Mouse (Mus musculus) adrenal gland, adult 8-10 months (tissue): ENCODE data around the gene Kctd11. TPM values are rescaled to one million over a fixed set of nuclear protein-coding genes. Genes with fewer than 3 reads are reported as not detected.
"Not testable (repeated sequence)": the region's sequence is repeated elsewhere in the genome, so short reads cannot be mapped to it uniquely, and the experiment has no call there.

Experiments used
- DNase-seq: peaks from one replicate; pipeline ENCODE4 v3.0.0; 2022
- total RNA-seq, 4 experiments: library from RNA; stranded (reverse); gene quantifications; 2 replicates each; pipeline ENCODE4 v1.2.4; 2022

Gene Kctd11
- total RNA-seq: 1 to 10 TPM; 4.3 to 6.2 (median 5.5) TPM

DNA sequence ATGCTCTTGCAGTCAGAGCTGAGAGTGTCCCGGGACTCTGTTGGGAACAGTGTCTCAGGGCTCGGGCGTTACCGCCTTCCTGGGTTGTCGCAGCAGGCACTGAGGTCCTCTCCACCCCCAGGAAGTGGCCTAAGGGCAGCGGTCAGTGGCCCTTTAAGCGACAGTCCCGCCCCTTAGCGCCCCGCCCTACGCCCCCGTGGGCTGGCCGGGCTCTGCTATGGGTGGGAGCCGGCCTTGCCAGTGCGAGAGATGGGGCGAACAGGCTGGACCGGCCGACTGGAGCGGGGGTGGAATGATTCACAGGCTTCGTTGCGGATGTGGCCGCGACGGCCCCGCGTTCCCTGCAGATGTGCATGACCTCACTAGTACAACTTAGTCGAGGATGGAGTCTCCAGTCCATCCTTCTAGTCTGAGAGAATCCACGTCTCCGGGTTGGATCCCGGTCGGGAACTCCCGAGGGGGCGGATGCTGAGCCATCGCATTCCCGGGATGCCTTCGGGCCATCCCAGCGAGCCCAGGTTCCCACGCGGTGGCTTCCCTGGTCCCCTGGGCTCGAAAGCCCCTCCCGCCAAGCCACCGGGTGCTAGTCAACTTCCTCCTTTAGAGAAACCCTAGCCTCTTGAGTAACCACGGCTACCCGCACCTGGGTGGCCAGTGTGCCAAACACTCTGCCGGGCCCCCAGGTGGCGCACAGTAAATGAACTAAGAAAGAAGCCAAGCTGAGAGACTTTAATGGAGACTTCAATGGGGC is at the start of gene Kctd11:
TSS of gene Kctd11 (minus strand) at position 554 of the 751 bp plus-strand sequence.
- peak; percentile 90 for DNase-seq

DNA sequence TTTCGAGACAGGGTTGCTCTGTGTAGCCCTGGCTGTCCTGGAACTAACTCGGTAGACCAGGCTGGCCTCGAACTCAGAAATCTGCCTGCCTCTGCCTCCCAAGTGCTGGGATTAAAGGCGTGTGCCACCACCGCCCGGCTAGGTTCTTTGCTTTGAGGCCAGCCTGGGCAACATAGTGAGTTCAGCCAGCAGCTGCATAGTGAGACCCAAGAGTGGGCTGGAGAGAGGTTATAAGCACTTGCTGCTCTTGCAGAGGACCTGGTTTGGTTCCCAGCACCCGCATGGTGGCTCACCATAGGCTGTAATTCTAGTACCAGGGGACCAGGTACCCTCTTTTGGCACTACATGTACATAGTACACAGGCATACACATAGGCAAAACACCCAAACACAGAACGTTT is 49.0 kb upstream of the Kctd11 start:
- not testable (repeated sequence) for DNase-seq

DNA sequence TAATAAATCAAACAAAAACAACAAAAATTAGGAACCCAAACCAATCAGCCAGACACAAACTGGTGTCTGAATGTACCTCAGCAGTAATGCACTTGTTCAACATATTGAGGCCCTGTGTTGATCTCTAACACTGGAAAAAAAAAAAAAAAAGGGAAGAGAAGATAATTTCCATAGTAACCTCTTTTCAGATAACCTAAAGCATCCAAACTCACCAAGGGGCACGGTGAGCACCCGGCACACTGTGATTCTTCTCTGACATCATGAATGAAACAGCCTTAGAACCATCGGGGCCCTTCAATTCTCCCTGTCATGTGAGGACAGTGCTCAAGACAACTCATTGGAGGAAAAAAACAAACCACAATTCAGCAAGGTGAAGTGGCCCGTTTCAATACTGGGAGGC is 48.5 kb upstream of the Kctd11 start:
- DNase-seq: no peak

DNA sequence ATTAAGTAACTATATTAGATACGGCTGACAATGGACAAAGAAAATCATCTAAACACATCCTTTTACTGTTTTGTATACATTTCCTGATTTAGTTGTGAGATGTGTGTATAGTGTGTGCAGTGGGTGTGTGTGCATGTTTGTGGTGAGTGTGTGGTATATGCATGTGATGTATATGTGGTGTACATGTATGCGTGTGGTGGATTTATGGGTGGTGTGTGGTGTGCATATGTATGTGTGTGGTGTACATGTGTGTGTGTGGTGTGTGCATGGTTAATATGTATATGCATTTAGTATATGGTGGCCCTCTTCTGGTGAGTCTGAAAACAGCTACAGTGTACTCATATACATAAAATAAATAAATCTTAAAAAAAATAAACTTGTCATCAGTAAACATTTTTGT is 46.3 kb upstream of the Kctd11 start:
- no peak for DNase-seq

DNA sequence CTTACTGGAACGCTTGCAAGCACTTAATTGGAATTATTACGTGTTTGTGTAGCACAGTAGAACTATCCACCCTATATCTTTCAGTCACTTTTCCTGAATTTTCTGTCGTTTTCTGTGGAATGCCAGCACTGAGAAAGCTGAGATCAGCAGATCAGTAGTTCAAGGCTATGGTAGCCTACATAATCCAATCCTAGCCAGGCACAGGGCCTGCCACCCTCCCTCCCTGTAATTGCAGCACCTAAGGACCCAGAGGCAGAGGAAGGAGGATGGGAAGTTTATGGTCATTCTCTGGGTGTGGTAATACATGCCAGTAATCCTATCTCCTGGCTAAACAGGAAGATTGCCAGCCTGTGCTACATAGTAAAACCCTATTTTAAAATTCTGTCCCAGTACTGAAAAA is 41.6 kb upstream of the Kctd11 start:
- no peak for DNase-seq

DNA sequence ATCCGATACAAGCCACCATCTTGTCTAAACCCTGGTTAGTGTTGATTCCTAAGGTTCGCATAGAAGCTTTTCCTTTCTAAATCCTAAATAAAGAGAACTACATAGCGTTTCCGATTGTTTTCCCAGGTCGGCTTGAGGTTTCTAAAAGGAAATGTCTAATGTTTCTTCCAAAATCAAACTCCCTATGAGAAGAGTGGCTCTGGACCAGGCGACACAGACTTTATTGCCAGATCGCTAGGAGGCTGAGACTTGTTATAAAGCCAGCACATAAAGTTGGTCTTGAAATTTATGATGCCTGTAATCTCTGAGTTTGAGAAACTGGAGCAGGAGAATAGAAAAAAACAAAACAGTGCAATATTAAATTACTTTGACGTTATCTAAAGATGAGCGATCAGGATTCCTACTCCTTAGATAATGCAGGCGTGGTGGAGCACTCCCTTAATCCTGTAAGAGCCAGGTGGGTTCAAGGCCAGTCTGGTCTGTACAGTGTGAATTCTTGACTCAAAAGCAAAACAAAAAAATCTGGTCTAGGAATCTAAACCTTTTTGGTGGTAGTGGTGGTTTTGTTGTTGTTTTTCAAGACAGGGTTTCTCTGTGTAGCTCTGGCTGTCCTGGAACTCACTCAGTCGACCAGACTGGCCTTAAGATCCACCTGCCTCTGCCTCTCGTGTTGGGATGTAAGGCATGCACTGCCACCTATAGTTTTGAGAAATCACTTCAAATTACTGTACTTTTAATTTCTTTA is 41.0 kb upstream of the Kctd11 start:
- DNase-seq: no peak

DNA sequence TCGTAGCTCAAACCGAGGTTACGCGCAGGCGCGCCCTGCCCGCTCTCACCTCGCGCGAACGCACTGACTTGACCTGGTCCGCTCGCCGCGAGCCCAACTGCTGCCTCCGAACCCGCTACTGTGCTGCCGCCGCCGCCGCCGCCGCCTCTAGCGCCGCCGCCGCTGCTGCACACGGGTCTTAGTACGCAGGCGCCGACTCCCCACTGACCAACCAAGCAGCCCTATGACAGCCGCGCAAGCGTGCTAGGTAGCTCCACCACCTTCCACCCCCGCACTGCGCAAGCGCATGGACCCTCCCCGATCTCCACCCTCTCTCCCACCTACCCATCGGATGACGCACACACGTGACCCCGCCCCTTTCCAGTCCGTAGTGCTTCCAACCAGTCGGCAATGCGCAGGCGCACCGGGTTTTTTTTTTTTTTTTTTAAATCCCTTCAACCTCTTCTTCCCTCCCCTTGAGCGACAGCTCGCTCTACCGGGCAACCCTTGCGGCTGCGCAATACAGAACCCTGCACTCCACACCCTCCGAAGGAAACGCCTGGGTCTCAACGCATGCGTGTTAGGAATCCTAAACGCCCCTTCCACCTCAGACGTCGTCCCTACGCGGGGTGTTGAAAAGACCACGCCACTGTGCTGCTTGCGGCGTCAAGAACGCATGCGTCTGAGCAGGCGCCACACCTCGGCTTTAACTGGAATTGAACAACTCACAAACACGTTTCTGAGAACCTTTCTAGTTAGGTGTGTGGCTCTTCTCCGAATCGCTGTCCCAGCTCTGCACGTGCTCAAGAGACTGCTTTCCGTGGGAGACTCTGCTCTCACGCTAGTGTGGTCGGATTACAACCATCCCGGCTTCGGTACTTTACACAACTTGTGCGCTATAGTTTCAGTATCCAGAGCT is 40.2 kb upstream of the Kctd11 start, which contains the start of gene Eif5a:
TSS of gene Eif5a (minus strand) at position 845 of the 898 bp plus-strand sequence.
- peak; percentile 100 for DNase-seq

DNA sequence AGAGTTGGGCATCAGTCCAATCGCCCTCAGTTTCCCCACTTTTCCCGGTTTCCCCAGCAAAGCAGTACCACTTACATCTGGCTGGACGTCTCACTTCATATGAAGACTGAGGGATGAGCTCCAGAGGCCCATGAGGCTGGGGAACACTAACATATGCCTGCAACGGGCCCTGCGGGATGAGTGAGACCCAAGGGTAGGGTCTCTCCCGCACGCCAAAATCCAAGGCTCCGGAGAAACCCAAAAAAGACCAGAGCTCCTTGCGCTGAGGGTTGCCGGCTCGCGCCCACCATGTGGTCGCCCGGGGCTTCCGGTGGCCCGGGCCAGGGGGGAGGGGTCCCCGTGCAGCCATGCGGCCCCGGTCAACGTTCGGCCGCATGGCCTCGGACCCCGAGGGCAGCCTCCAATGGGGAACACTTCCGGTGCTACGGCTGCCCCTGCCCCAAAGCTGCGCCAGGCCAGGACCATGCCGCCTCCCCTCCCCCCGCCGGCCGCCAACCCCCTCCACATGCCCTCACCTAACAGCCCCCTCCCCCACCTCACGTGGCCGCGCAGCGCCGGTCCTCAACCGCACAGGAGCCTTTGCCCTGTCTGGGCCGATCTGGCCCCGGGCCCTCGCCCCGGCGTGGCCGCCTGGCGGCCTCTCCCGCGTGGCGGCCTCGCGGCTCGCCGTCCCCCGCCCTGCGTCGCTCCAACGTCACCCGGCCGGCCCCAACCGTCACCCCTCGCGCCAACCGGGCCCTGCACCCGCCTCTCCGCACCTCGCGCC is 39.2 kb upstream of the Kctd11 start:
- peak; percentile 60 for DNase-seq

DNA sequence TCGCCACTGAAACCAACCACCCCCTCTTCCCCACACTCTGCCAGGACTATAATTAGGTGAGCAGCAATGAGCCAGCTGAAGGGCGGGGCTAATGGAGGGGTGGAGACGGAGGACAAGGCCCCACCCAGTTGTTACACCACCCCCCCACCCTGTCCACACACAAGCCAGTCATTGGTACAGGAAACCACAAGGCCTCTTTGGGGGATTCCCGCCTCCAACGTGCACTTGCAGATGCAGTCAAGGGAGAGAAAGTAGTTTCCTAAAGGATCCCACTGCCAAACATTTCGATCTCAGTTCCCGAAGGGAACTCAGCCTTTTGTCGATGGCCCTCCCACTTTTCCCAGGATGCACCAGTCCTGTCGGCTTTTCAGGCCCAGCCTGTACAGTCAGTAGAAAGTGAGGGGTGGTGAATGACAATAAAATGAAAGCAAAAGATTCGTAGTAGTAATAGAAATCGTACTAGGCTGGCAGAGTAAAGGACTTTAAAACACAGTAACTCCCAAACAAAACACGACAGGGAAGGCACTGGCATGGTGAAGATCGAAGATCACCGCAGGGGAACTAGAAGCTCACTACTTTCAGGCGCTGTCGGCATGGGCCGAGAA is 38.6 kb upstream of the Kctd11 start:
- peak; percentile 81 for DNase-seq

DNA sequence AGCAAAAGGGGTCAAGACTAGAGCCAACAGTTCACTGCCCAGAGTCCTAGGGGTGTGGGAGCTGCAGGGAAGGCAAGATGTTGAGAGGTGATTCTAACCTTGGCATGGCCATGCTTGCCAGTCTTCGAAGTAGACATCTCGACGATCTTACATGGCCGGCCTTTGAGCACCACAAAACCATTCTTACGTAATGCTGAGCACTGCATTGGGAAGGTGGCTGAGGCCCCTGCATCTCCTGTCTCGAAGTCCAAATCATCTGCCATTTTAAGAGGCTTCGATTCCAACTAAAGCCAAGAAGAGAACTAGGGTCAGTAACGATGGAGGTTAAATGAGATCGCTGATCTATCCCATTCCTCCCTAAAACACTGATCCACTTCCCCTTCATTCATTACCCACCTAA is 37.8 kb upstream of the Kctd11 start:
- no peak for DNase-seq

DNA sequence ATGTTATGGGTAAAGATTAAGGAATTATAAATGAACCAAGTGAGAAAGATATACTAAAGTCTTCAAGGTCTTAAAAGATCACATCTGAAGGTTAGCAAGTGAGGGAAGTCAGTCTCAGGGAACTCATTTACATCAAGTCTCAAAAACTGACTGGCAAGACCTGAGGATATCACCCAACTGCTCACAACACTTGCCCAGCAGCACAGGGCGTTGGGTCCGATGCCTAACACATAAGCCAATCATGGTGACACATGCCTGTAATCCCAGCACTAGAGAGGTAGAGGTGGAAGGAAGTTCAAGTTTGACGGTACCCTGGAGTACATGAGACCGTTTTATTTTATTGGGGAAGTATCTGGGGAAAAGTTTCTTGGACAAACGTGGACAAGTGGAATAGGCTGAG is 36.9 kb upstream of the Kctd11 start:
- DNase-seq: no peak

DNA sequence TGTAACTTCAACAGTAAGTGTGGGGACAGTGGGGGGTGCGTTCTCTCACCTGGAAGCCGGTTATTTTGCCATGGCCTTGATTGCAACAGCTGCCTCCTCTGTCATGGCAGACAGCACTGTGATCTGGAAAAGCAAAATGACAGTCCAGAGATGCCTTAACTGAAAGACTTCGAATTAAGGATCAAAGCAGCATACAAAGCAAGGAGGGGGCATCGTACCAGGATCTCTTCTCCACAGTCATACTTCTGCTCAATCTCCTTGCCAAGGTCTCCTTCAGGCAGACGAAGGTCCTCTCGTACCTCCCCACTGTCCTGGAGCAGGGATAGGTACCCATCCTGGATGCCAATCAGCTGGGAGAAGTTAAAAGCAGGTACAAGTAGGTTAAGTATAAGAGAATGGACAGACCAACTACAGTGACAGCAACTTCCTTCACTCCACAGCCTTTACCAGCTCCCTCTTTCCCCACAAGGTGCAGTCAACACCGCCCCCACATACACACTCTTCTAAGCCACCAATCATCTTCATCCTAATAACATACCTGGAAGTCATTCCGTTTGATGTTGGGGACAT is 36.3 kb upstream of the Kctd11 start:
- no peak for DNase-seq

DNA sequence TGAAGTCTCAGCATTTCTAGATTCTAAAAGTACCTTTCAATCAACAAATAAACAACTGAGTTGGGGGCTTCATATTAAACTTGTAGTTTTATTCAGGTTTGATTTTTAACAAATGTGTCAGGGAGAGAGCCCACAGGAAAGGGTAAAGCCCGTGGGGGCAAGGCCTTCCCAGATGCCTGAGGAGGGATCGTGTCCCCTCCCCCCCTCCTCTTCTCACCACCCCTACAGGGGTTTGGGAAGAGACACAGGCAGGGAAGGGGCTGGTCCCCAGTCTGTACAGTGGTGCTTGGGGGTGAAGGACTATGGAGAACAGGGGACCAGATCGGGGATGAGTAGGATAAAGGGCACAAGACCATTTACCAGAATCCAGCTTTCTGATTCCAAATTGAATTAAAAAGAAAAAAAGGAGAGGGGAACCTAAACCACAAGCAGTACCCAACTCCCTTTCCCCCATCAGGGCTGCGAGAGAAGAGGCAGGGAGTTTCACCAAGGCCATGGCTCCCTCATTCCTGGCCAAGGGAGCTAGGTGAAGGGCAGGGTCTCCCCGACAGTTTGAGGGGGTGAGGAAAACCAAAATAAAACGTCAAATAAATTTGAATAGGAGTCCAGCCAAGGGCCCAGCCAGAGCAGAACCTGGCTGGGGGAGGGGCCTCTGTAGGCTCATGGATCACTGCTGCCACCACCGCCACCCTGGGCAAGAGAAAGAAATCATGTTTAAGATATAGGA is 35.6 kb upstream of the Kctd11 start:
- DNase-seq: not testable (repeated sequence)

DNA sequence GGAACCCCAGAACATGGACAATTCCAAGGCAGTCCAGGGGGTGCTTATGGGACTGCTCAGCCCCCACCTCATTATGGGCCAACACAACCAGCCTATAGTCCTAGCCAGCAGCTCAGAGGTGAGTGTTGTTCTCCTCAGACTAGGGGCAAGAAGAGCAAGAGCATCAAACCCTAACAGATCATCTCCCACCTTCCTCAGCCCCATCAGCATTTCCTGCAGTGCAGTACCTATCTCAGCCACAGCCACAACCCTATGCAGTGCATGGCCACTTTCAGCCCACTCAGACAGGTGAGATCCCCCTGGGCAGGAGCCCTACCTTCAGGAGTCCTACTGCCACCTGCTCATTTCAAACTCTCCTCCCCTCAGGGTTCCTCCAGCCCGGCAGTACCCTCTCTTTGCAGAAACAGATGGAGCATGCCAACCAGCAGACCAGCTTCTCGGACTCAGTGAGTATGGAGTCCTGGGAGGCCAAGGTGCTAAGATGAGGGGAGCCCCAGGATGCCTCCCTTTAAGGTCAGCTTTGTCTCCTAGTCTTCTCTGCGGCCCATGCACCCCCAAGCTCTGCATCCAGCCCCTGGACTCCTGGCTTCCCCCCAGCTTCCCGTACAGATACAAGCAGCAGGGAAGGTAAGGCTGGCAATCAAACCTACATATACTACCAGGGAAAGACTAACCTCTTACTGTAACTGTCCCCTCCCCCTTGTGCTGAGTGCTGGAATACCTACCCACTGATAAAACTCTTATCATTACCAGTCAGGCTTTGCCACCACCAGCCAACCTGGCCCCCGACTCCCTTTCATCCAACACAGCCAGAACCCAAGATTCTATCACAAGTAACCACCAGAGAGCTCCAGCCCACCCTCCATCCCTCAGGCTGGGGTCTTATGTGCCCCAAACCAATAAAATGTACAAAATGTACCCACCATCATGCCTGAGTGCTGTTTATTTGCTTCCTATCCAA is 34.7 kb upstream of the Kctd11 start:
- no peak for DNase-seq

DNA sequence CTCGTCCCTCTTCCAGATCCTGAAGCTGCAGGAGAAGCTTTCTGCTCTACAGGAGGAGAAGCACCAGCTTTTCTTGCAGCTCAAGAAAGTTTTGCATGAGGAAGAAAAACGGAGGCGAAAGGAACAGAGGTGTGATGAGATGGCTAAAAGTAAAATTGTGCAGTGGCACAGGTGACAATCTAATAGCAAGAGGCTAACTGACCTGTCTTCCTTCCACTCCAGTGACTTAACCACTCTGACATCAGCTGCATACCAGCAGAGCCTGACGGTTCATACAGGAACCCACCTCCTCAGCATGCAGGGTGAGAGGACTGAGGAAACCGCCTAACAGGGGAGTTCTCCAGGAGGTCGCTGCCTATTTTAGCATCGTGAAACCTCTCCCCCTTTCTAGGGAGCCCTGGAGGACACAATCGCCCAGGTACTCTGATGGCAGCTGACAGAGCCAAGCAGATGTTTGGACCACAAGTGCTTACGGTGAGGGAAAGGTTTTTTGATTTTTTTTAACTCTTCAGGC is 33.8 kb upstream of the Kctd11 start:
- DNase-seq: no peak

DNA sequence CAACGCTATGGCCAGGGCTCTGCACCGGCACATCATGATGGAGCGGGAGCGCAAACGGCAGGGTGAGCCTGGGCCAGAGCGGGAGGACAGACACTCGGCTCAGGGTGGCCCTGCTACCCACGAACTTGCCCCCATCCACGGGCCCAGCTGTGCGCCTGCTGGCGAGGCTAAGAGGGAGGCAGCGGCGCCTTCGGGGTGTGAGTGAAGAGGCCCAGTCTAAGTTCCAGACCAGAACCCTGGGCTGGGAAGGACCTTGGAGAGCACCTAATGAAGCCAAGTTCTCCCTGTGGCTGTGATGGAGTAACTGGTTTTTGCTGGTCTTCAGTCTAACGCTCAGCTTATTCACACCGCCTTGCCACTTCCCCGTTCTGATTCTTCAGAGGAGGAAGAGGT is 33.2 kb upstream of the Kctd11 start:
- no peak for DNase-seq

DNA sequence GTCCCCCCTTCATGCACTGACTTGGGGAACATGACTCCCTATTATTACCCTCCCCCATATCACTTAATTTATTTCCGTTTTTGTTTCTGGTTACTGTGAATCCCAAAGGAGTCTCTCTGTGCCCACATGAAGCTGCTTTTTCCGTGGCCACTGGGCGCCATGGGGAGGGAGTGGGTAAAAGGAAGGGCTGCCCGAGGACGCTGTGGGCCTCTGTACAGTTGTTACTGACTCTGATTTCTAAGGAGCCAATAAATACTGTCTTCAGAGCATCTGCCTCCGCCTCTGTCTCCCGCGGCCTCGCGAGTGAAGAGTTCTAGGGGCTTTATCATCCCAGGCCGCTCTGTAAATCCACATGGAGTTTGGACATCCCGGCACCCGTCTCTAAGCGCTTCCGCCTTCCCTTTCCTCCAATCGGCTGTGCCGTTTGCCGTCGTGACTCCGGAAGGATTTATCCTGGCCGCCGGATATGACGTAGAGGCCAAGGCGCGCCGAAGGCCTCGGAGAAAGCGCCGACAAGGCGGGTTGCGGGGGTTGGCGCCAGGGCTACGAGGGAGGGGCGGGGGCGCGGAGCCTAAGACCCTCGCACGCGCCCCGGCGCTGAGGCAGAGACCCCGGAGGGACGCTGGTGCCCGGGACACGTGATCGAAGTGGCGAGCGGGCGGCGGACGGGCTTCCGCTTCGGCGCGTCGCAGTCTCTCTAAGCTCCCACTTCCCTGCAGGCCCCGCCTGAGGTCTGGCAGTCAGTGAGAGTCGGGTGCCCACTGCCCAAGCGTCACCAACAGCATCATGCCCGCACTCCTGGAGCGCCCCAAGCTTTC is 32.6 kb upstream of the Kctd11 start, which contains the start of gene Gps2:
TSS of gene Gps2 (plus strand) at position 335 of the 818 bp plus-strand sequence.
- DNase-seq: peak; percentile 89
